ENCODE assay signal across 19 mouse cellular contexts in genomic region chr13:92778642-92779041, GRCm38 (mm10). TPM values are rescaled to one million over a fixed set of nuclear protein-coding genes. Genes with fewer than 3 reads are reported as not detected.
DNase-seq lines count a peak whose midpoint lies in the region; ATAC-seq lines count a peak whose summit lies in the region.
"Had no signal": no experiment of that assay in that cellular context is flagged by ENCODE, and none has a peak within 500 bp of the region (broad histone marks: within the 10 kb centered on the region; RNA-seq: fewer than 3 reads in every experiment).

No protein-coding gene starts in this region.

- H3K9ac ChIP-seq in midbrain, embryonic 11.5 days (ENCODE audit: low read length) = no peak overlapping the region
- H3K9ac ChIP-seq in midbrain, embryonic 14.5 days (replicated peaks; ENCODE audit: low read length) = no peak overlapping the region
- H3K9ac ChIP-seq: embryonic facial prominence, embryonic 12.5 days; forebrain, embryonic 12.5 days; heart, embryonic 12.5 days had no signal

- no peak for ATAC-seq in midbrain, embryonic 11.5 days (ENCODE audit: low FRiP score)
- ATAC-seq in midbrain, embryonic 14.5 days (ENCODE audit: low FRiP score, low TSS enrichment) = no peak
- ATAC-seq in megakaryocyte, adult 5-6 weeks (ENCODE audit: poor library complexity, severe bottlenecking) = peak; percentile 24; the same call in 1 of the 2 replicates
- ATAC-seq: CD4-positive, CD25-positive, alpha-beta regulatory T cell, adult 4 months; forebrain, embryonic 16.5 days; hindbrain, embryonic 16.5 days had no signal

- H3K4me1 ChIP-seq in midbrain, embryonic 11.5 days (ENCODE audit: control insufficient read depth, insufficient read depth, low read length) = no peaks in the 10 kb centered on the region
- no peaks in the 10 kb centered on the region for H3K4me1 ChIP-seq in midbrain, embryonic 14.5 days (ENCODE audit: control insufficient read depth, insufficient read depth, low read length)
- H3K4me1 ChIP-seq: forebrain, embryonic 12.5 days had no signal

- no peak overlapping the region for H3K4me3 ChIP-seq in midbrain, embryonic 11.5 days (ENCODE audit: low read depth, low read length)
- H3K4me3 ChIP-seq in midbrain, embryonic 14.5 days (replicated peaks; ENCODE audit: low read depth, low read length) = no peak overlapping the region
- H3K4me3 ChIP-seq: embryonic facial prominence, embryonic 12.5 days; forebrain, embryonic 12.5 days; heart, embryonic 12.5 days had no signal

- H3K27ac ChIP-seq in midbrain, embryonic 11.5 days (ENCODE audit: low read depth, low read length) = no peak overlapping the region
- no peak overlapping the region for H3K27ac ChIP-seq in midbrain, embryonic 14.5 days (replicated peaks; ENCODE audit: low read depth, low read length)
- H3K27ac ChIP-seq: embryonic facial prominence, embryonic 12.5 days; forebrain, embryonic 12.5 days had no signal

- no peaks in the 10 kb centered on the region for H3K36me3 ChIP-seq in midbrain, embryonic 11.5 days (ENCODE audit: control insufficient read depth, insufficient read depth, low read length)
- no peaks in the 10 kb centered on the region for H3K36me3 ChIP-seq in midbrain, embryonic 14.5 days (ENCODE audit: control insufficient read depth, insufficient read depth, low read length)
- H3K36me3 ChIP-seq: embryonic facial prominence, embryonic 12.5 days; forebrain, embryonic 12.5 days; G1E had no signal

- WGBS in midbrain, embryonic 11.5 days = 87% methylated on average over 7 of the region's 7 CpGs
- 85% methylated on average over 7 of the region's 7 CpGs for WGBS in midbrain, embryonic 14.5 days

- no peaks in the 10 kb centered on the region for H3K9me3 ChIP-seq in midbrain, embryonic 11.5 days (ENCODE audit: control insufficient read depth, low read length)
- no peaks in the 10 kb centered on the region for H3K9me3 ChIP-seq in midbrain, embryonic 14.5 days (ENCODE audit: control insufficient read depth, low read length)
- H3K9me3 ChIP-seq: embryonic facial prominence, embryonic 12.5 days; forebrain, embryonic 12.5 days; G1E; heart, embryonic 12.5 days had no signal

- H3K27me3 ChIP-seq in midbrain, embryonic 11.5 days (ENCODE audit: control insufficient read depth, insufficient read depth, low read length) = no peaks in the 10 kb centered on the region
- H3K27me3 ChIP-seq in midbrain, embryonic 14.5 days (ENCODE audit: control insufficient read depth, insufficient read depth, low read length) = no peaks in the 10 kb centered on the region
- H3K27me3 ChIP-seq: embryonic facial prominence, embryonic 12.5 days; forebrain, embryonic 12.5 days; heart, embryonic 12.5 days had no signal

- peak; percentile 66 for DNase-seq in kidney, postnatal 10 days
- DNase-seq in kidney, postnatal 36 days = no peak
- DNase-seq in midbrain, embryonic 11.5 days (ENCODE audit: low spot score, missing footprints) = peak; percentile 10
- DNase-seq in midbrain, embryonic 14.5 days = no peak
- no peak for DNase-seq in thymus, postnatal 36 days
- no peak for DNase-seq in urinary bladder, postnatal 4 days (ENCODE audit: low spot score in 2 of 2)
- DNase-seq: adrenal gland, postnatal 10 days; cerebellum, adult 11 months; cerebellum, adult 8-10 months; cerebellum, postnatal 14 days; gastrocnemius, postnatal 10 days had no signal

- no peak overlapping the region for H3K4me2 ChIP-seq in midbrain, embryonic 11.5 days
- no peak overlapping the region for H3K4me2 ChIP-seq in midbrain, embryonic 14.5 days (ENCODE audit: low read length)
- H3K4me2 ChIP-seq: embryonic facial prominence, embryonic 12.5 days; forebrain, embryonic 12.5 days; heart, embryonic 12.5 days had no signal

RNA-seq across cellular contexts. Expression of gene Thbs4, which starts 16.0 kb away (rescaled TPM):
- 1.6 and 1.8 TPM in 2 replicates for polyA plus RNA-seq in midbrain, embryonic 11.5 days (2014; fragmentation: Nextera tagmentation; extraction: Ambion mirVana)
- polyA plus RNA-seq in midbrain, embryonic 14.5 days (2014; fragmentation: Nextera tagmentation; extraction: Ambion mirVana) = 0.19 and 2.9 TPM in 2 replicates
- not detected in 2 replicates for total RNA-seq in megakaryocyte, adult 5-6 weeks (2015)
- not detected in 2 replicates for total RNA-seq in megakaryocyte, adult 5-6 weeks (2017)
- total RNA-seq: G1E had no signal
- polyA plus RNA-seq: CD4-positive, CD25-positive, alpha-beta regulatory T cell, adult 4 months; G1E had no signal

Comparison
In these comparisons a context has a peak if more than half of its experiments do, and no peak if none do; other contexts are left out.
1. DNase-seq: peak in kidney, postnatal 10 days (single experiment) and midbrain, embryonic 11.5 days (single experiment); none in kidney, postnatal 36 days (0 of 2), midbrain, embryonic 14.5 days (single experiment), thymus, postnatal 36 days (0 of 2) and urinary bladder, postnatal 4 days (0 of 2).